In genomic region chr12:116772081-116772566, GRCm38 (mm10) we compare ENCODE assay signal across 9 mouse cellular contexts.
DNase-seq lines count a peak whose midpoint lies in the region; ATAC-seq and TF ChIP-seq lines count a peak whose summit lies in the region.
"Had no signal": no experiment of that assay in that cellular context is flagged by ENCODE, and none has a peak within 500 bp of the region (broad histone marks: within the 10 kb centered on the region; RNA-seq: fewer than 3 reads in every experiment).

No protein-coding gene starts in this region.

- no peaks in the 10 kb centered on the region for H3K79me2 ChIP-seq in heart, adult 2 months (replicated peaks; ENCODE audit: control insufficient read depth, insufficient read depth, low read length)

- no peak overlapping the region for H3K27ac ChIP-seq in heart, embryonic 16.5 days (ENCODE audit: low read length)
- no peak overlapping the region for H3K27ac ChIP-seq in heart, adult 2 months
- no peak overlapping the region for H3K27ac ChIP-seq in intestine, embryonic 16.5 days (ENCODE audit: low read length)
- peak overlapping the region; percentile 47; the same call in 1 of the 2 replicates for H3K27ac ChIP-seq in lung, postnatal 0 days (ENCODE audit: low read length)
- H3K27ac ChIP-seq: limb, embryonic 13.5 days had no signal

- no peak for TF ChIP-seq POLR2A in heart, adult 2 months (IDR thresholded peaks at IDR 0.05; ENCODE audit: insufficient read depth, low read depth, low read length)

- DNase-seq in heart, adult 2 months: no peak
- DNase-seq in adrenal gland, postnatal 14 days: peak; percentile 51
- peak; percentile 90 for DNase-seq in lung, postnatal 0 days (ENCODE audit: low spot score)
- DNase-seq in ovary, adult 18-20 months (ENCODE audit: low spot score): no peak
- DNase-seq in spleen, postnatal 36 days (ENCODE audit: low spot score in 2 of 2): no peak

- no peaks in the 10 kb centered on the region for H3K9me3 ChIP-seq in heart, embryonic 16.5 days (replicated peaks; ENCODE audit: control insufficient read depth, low read length)
- H3K9me3 ChIP-seq in intestine, embryonic 16.5 days (ENCODE audit: control insufficient read depth, low read length): no peaks in the 10 kb centered on the region
- no peaks in the 10 kb centered on the region for H3K9me3 ChIP-seq in lung, postnatal 0 days (ENCODE audit: low read length)
- H3K9me3 ChIP-seq: limb, embryonic 13.5 days had no signal

- no peak overlapping the region for H3K4me3 ChIP-seq in heart, embryonic 16.5 days (ENCODE audit: low read length)
- H3K4me3 ChIP-seq in heart, adult 2 months: no peak overlapping the region
- H3K4me3 ChIP-seq in intestine, embryonic 16.5 days (ENCODE audit: low read length): no peak overlapping the region
- no peak overlapping the region for H3K4me3 ChIP-seq in lung, postnatal 0 days (ENCODE audit: low read depth, low read length)
- H3K4me3 ChIP-seq: limb, embryonic 13.5 days had no signal

- TF ChIP-seq EP300 in heart, adult 2 months (IDR thresholded peaks at IDR 0.05; ENCODE audit: insufficient read depth, low read depth, low read length): no peak
- peak; percentile 99 for TF ChIP-seq EP300 in lung, postnatal 0 days (IDR thresholded peaks at IDR 0.05)

- intact Hi-C loops in heart, adult 2 months (cut with DNase I): no loop called here

- no peak overlapping the region for H3K9ac ChIP-seq in heart, embryonic 16.5 days (ENCODE audit: low read length)
- no peak overlapping the region for H3K9ac ChIP-seq in heart, adult 2 months (ENCODE audit: low read depth, low read length)
- H3K9ac ChIP-seq in intestine, embryonic 16.5 days (ENCODE audit: low read depth, low read length): no peak overlapping the region
- no peak overlapping the region for H3K9ac ChIP-seq in lung, postnatal 0 days (replicated peaks; ENCODE audit: low read depth)
- H3K9ac ChIP-seq: limb, embryonic 13.5 days had no signal

- TF ChIP-seq CTCF in heart, adult 2 months (IDR thresholded peaks at IDR 0.05): no peak
- no peak for TF ChIP-seq CTCF in lung, postnatal 0 days (IDR thresholded peaks at IDR 0.05)

- 31% methylated on average over 7 of the region's 7 CpGs for WGBS in heart, embryonic 16.5 days
- 37% methylated on average over 7 of the region's 7 CpGs for WGBS in heart, adult 2 months
- 39% methylated on average over 7 of the region's 7 CpGs for WGBS in intestine, embryonic 16.5 days
- 21% methylated on average over 7 of the region's 7 CpGs for WGBS in lung, postnatal 0 days

- H3K4me2 ChIP-seq in heart, embryonic 16.5 days (ENCODE audit: low read depth, low read length): no peak overlapping the region
- H3K4me2 ChIP-seq in intestine, embryonic 16.5 days (ENCODE audit: low read depth, low read length): no peak overlapping the region
- no peak overlapping the region for H3K4me2 ChIP-seq in lung, postnatal 0 days (replicated peaks; ENCODE audit: low read depth, low read length)
- H3K4me2 ChIP-seq: limb, embryonic 13.5 days had no signal

- H3K27me3 ChIP-seq in heart, embryonic 16.5 days (ENCODE audit: control insufficient read depth, insufficient read depth, low read length): no peaks in the 10 kb centered on the region
- H3K27me3 ChIP-seq in heart, adult 2 months (ENCODE audit: control insufficient read depth, insufficient read depth, low read length): no peaks in the 10 kb centered on the region
- H3K27me3 ChIP-seq in intestine, embryonic 16.5 days (replicated peaks; ENCODE audit: control insufficient read depth, insufficient read depth, low read length): no peaks in the 10 kb centered on the region
- H3K27me3 ChIP-seq in lung, postnatal 0 days (replicated peaks; ENCODE audit: insufficient read depth, low read length): no peaks in the 10 kb centered on the region
- H3K27me3 ChIP-seq: limb, embryonic 13.5 days had no signal

- H3K36me3 ChIP-seq in heart, embryonic 16.5 days (ENCODE audit: control insufficient read depth, insufficient read depth): no peaks in the 10 kb centered on the region
- H3K36me3 ChIP-seq in heart, adult 2 months (ENCODE audit: control insufficient read depth, insufficient read depth, low read length): no peaks in the 10 kb centered on the region
- H3K36me3 ChIP-seq in intestine, embryonic 16.5 days (ENCODE audit: control insufficient read depth, insufficient read depth, low read length): no peaks in the 10 kb centered on the region
- no peaks in the 10 kb centered on the region for H3K36me3 ChIP-seq in lung, postnatal 0 days (ENCODE audit: insufficient read depth, low read length)
- H3K36me3 ChIP-seq: limb, embryonic 13.5 days had no signal

- ATAC-seq in heart, embryonic 16.5 days (replicated peaks; ENCODE audit: extremely low read depth, insufficient read depth, low FRiP score): 0 out of 2 replicates have a peak, but pooled peaks have one; percentile 42
- ATAC-seq in intestine, embryonic 16.5 days: peak; percentile 80
- peak; percentile 83 for ATAC-seq in lung, postnatal 0 days
- ATAC-seq in erythroid progenitor cell, adult 5-6 weeks (replicated peaks; ENCODE audit: low FRiP score, poor library complexity, severe bottlenecking): no peak

- peaks cover 6% of the 10 kb centered on the region; the same call in 1 of the 2 replicates for H3K4me1 ChIP-seq in heart, embryonic 16.5 days (ENCODE audit: control insufficient read depth, insufficient read depth, low read length)
- no peaks in the 10 kb centered on the region for H3K4me1 ChIP-seq in heart, adult 2 months (ENCODE audit: control insufficient read depth, insufficient read depth, low read length)
- H3K4me1 ChIP-seq in intestine, embryonic 16.5 days (ENCODE audit: control insufficient read depth, insufficient read depth, low read length): no peaks in the 10 kb centered on the region
- H3K4me1 ChIP-seq in lung, postnatal 0 days (ENCODE audit: insufficient read depth, low read depth, low read length): peaks cover 2% of the 10 kb centered on the region; the same call in 1 of the 2 replicates

Comparison
In these comparisons a context has a peak if more than half of its experiments do, and no peak if none do; other contexts are left out.
1. DNase-seq: peak in adrenal gland, postnatal 14 days (single experiment) and lung, postnatal 0 days (single experiment); none in heart, adult 2 months (0 of 2), ovary, adult 18-20 months (single experiment) and spleen, postnatal 36 days (0 of 2).